Mouse (Mus musculus): ENCODE measurements around the gene Bri3bp.

GRCm38 (mm10) chr5:125477533-125477932 is 36.2 kb downstream of the Bri3bp start:
- no peak for TF ChIP-seq CTCF (IDR thresholded peaks at IDR 0.05; ENCODE audit: borderline replicate concordance, insufficient read depth, low read length)
- TF ChIP-seq POLR2A (IDR thresholded peaks at IDR 0.05; ENCODE audit: low read depth, low read length): no peak
